Mouse (Mus musculus) heart, postnatal 4 days (tissue): ENCODE results near the gene Avil. TPM values are rescaled to one million over a fixed set of nuclear protein-coding genes. Genes with fewer than 3 reads are reported as not detected.
"Not testable (repeated sequence)": the region's sequence is repeated elsewhere in the genome, so short reads cannot be mapped to it uniquely, and the experiment has no call there.

Source experiments
- DNase-seq: peaks from one replicate; pipeline ENCODE4 v3.0.0; 2021
- microRNA-seq, 2 experiments: library from miRNA; unstranded; fragments of <30 nt; microRNA quantifications; one replicate each; pipeline ENCODE4 v1.2.0; 2021 to 2022
- total RNA-seq, 2 experiments: library from RNA; stranded (reverse); gene quantifications; 2 replicates each; pipeline ENCODE4 v1.2.3; 2021

The Avil gene
- total RNA-seq, 2 experiments from 2014 or later: 0.10 to 0.23 TPM

DNA sequence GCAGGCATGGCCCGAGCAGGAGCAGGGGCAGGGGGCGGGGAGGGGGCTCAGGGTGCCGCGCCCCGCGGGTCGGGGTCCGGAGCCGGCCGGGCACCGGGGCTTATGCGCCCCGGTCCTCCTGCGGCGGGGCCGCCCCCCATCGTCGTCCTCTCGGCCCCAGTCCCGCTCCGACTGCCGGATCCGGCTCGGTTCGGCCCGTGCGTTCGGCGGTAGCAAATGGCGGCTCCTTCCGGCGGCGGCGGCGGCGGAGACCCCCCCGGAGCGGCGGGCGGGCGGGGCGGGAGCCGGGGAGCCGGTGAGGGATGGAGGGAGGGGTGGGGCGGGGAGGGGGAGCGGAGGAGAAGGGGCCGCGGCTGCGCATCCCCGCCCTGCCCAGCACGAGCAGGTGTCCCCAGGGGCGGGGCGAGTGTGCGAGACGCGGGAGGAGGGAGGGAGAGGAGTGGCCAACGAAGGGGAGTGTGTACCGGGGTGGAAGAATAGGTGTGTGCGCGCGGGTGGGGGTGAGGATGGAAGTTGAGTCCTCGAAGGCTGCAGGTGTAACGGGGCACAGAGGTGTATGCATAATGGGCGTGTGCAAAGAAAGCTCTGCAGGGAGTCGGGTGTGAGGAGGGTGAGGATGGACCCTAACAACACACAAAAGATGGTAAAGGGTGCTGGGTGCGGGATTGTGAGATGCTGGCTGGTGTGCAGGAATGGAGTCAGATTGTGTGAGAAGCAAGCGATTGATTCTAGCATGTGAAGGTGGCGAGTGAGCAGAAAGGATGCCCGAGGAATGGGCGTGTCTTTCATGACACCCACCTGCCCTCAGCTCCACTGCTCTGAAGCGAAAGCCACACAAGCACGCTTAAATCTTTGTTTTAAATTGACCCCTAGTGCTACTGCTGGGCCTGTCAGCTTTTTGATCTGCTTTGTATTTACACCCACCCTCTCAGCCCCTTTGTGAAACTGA lies 59.7 kb downstream of the Avil start, which contains the start of gene March9:
Gene March9, minus strand, starts transcription at position 217 of the 949 bp plus-strand sequence.
- peak; percentile 44 for DNase-seq

DNA sequence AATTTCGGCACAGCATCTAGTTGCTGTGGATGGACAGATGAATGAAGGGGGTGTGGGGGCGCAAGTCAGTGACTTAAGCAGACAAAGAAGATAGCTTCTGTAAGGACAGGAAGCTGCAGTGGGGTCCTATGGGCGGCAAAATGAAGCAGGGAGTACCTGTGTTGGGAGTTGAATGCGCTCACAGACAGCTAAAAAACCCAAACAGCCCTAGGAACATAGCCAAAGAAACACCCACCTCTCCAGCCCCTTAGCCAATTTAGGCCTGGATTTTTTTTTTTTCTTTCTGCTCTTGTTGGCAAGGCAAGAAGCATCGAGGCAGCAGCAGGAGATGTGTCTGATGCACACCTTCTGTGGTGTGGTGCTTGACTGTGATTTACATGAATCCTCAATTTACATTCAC lies 60.6 kb downstream of the Avil start:
- DNase-seq: no peak

DNA sequence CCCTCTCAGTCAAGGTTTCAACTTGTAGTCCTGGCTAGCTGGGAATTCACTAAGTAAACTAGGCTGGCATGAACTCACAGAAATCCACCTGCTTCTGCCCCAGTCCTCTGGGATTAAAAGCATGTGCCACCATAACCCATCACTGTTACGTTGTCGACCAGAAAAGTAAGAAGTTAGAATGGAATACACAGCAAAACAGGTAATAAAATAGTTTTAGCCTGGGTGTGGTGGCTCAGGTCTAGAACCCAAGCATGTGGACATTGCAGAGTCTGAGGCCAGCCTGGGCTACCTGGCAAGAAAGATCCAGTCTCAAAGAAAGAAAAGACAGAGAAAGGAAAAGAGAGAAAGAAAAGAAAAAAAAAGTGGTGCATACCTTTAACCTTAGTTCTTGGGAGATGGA lies 61.0 kb downstream of the Avil start:
- no peak for DNase-seq

DNA sequence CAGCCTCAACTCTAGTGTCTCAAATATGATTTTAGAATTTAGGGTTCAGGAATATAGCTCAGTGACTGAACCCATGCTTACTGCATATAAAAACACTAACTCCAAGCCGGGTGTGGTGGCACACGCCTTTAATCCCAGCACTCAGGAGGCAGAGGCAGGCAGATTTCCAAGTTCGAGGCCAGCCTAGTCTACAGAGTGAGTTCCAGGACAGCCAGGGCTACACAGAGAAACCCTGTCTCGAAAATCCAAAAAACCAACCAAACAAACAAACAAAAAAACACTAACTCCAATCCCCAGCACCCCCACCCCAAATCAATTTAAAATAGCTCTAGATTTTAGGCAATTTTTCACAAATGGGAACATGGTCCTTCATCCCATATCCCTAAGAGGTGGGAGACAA lies 61.6 kb downstream of the Avil start:
- not testable (repeated sequence) for DNase-seq

DNA sequence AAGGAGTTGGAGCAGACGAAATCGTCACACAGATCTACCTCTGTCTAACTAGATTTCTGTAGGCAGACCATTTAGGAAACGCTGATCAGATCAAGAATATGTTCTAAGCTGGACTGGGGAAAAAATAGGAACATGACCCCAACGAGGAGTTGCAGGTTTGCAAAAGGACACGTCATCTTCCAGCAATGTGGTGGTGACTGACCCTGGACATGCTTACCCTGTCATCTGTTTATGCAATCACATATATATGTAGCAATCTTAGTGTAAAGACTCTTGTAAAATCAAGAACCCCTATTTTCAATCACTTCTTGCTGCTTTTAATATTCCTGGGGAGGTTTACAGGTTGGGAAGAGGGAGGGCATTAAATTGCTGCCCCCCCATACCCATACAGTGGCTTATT lies 62.0 kb downstream of the Avil start:
- no peak for DNase-seq

DNA sequence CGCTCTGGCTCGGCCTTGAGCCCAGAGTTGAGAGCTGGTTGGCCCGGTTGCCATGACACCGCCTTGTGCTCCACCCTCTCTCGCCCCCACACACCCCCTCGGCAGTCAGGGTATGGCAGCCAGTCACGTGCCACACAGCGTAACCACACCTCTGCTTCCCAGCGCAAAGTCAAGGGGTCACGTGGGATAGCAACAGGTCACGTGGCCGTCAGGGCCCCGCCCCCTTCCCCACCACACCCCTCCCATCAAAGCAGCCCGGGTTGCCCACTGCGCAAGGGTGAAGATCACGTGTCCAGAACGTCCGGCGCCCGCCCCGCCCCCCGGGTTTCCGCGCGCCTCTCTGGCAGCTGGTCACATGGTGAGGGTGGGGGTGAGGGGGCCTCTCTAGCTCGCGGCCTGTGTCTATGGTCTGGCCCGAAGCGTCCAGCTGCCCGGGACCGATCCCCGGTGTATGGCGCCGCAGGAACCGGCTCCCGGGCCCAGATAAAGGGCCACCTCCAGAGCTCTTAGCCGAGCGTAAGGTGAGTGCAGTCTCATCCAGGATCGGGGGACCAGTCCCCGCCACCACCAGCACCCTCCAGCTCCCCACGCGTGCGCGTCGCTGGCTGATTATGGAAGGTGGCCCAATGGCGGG lies 62.8 kb downstream of the Avil start, which contains the start of gene Cdk4:
Gene Cdk4, plus strand, starts transcription at position 296 of the 634 bp plus-strand sequence.
- peak; percentile 99 for DNase-seq

DNA sequence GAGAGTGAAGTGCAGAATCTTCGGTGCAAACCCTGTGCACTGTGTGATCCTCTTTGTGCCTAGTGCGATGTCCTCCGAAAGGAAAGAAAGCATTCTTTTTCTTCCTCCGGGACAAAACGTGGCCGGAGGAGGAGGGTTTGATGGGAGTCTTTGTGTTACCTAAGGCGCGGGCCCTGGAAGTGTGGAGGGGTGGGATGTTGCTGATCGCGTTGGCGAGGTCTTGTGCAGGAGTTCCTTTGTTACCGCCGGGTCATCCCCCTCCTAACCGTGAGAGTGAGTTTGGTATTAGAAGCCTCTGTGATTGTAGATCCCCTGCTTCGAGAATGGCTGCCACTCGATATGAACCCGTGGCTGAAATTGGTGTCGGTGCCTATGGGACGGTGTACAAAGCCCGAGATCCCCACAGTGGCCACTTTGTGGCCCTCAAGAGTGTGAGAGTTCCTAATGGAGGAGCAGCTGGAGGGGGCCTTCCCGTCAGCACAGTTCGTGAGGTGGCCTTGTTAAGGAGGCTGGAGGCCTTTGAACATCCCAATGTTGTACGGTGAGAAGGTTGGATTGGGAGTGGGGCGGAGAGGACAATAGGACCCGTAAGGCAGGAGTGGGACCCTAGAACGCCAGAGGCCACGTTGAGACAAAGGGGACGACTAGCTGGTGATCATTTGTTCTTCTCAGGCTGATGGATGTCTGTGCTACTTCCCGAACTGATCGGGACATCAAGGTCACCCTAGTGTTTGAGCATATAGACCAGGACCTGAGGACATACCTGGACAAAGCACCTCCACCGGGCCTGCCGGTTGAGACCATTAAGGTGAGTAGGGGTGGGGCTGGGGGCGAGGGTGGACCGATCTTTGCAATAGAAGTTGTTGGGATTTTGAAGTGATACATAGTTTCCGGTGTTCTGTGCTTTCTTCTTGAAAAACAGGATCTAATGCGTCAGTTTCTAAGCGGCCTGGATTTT lies 63.7 kb downstream of the Avil start:
- DNase-seq: no peak

DNA sequence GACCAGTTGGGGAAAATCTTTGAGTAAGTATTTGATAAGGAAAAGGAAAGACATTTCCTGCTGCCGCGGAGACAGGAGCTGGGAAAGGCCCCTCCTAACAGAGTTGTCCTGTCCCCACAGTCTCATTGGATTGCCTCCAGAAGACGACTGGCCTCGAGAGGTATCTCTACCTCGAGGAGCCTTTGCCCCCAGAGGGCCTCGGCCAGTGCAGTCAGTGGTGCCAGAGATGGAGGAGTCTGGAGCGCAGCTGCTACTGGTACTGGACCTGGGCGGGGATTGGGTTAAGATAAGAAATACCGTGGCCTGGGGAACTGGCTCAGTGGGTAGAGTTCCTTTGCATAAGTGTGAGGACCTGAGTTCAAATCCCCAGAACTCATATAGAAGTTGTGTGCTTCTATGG lies 65.5 kb downstream of the Avil start:
- no peak for DNase-seq

DNA sequence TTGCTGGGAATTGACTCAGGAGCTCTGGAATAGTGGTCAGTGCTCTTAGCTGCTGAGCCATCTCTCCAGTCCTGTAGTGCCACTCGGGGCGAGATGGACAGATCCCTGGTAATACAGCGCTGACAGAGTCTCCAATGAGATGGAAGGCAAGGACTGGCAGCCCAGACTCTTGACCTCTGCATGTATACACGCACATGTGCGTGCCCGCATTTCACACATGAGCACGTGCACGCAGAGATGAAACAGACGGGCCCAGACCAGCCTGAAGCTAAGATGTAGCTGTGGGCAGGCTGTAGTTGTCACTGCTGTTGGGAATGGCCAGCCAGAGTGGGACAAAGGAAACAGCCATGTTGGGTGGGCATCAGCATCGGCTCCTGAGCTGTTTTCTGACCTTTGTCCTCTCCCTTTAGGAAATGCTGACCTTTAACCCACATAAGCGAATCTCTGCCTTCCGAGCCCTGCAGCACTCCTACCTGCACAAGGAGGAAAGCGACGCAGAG lies 66.1 kb downstream of the Avil start:
- DNase-seq: no peak

DNA sequence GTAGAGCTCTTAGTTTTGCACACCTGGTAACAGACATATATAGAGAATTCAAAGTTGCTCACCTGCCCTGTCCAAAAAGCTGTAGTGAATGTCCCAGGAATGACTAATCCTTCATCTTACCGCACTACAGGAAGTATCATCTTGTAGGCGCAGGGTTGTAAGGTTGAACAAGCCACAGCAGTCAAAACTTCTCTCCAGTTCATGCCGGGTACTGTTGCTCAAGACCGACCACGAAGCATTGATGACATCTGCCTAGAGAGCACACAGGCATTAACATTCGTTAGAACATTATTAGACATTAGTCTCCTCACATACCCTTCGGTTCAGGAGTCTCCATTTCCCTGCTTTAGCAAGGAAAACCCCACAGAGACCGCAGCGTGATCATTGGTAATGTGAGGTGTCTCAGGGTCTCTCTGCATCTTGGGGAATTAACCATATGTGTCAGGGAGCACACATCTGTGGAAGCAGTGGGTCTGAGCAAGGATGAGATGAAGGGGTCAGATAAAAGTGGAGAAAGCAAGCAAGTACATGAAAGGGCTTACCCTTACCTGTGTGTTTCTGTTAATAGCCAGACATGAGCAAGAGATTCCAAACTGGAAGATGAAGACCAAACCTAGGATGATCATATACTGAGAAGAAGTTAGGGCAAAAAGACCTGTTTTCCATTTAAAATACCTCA lies 68.0 kb downstream of the Avil start:
- DNase-seq: no peak

DNA sequence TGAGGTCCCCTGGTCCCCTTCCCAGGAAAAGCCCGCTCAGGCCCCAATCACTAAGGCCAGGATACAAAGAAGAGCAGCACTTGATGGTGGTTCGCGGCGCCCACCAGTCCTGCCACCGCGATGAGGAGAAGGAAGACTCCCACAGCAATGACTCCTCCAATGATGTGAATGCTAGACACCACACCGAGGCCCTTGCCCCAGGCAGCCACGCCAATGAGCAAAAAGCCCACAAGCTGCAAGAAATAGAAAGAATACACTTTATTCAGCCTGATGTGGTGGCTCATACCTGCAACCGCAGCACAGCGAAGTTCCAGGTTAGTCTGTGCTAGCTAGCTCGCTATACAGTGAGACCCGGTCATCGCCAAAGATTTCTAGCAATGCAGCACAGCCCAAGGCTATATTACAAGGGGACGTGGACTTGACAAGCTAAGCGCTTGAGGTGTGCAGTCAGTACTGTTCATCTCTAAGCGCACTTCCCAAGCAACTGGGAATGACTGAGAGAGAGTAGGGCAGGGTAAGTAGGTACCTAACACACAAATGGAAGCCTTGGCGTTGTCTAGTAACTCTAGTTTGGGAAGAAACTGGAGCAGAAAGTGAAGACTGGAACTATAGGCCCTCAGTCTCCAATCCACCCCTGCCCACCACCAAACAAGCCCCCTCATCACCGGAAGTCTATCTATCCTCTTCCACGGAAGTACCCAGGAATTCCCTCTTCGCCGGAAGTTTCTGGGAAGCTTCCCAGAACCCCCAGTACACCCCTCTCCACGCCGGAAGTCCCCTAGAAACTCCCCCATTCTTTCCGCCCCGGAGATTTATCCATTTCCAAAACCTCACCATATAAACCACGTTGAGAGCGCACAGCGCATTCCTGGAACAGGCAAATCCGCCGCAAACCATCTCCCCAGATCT lies 69.0 kb downstream of the Avil start:
- DNase-seq: no peak

Small RNA genes lying within 50 kb of the gene (microRNA-seq; reads per million reads assigned to microRNA genes)
- 25.0 to 104 reads per million in 2 experiments for gene Mir26a-2
- gene Mir546: 0.69 to 1.0 reads per million in 2 experiments

Other genes with a start within 250 kb of the Avil start
- 1 to 10 TPM; 3.7 to 3.9 TPM for gene Atp23, start 99.4 kb upstream of the Avil start, total RNA-seq
- gene Ctdsp2, start 22.0 kb upstream of the Avil start, total RNA-seq: 100 to 1,000 TPM; 132 to 136 TPM
- 10 to 100 TPM; 65.1 to 68.0 TPM for gene Tsfm, start 30.1 kb downstream of the Avil start, total RNA-seq
- gene Mettl1, start 40.7 kb downstream of the Avil start, total RNA-seq: 10 to 100 TPM; 11.5 TPM
- under 1 TPM; 0.18 to 0.29 TPM for gene Eef1akmt3, start 40.8 kb downstream of the Avil start, total RNA-seq
- gene Cyp27b1, start 47.5 kb downstream of the Avil start, total RNA-seq: under 1 TPM in 1 of 2 experiments, not detected in 1; 0.45 TPM
- 1 to 10 TPM; 1.7 to 1.8 TPM for gene March9, start 59.5 kb downstream of the Avil start, total RNA-seq
- gene Cdk4, start 62.8 kb downstream of the Avil start, total RNA-seq: 100 to 1,000 TPM; 289 to 314 TPM
- 10 to 100 TPM; 49.2 to 49.7 TPM for gene Tspan31, start 69.6 kb downstream of the Avil start, total RNA-seq
- gene Agap2, start 74.6 kb downstream of the Avil start, total RNA-seq: 1 to 10 TPM; 2.1 to 2.8 TPM
- 10 to 100 TPM; 33.0 to 35.4 TPM for gene Os9, start 120.4 kb downstream of the Avil start, total RNA-seq
- gene B4galnt1, start 164.5 kb downstream of the Avil start, total RNA-seq: 1 to 10 TPM; 2.2 to 2.7 TPM
- gene Slc26a10, start 179.9 kb downstream of the Avil start, total RNA-seq: 10 to 100 TPM; 25.7 to 31.8 TPM
- gene Arhgef25, start 189.4 kb downstream of the Avil start, total RNA-seq: 10 to 100 TPM; 19.9 to 21.0 TPM
- gene Dtx3, start 195.0 kb downstream of the Avil start, total RNA-seq: 10 to 100 TPM; 50.0 to 53.8 TPM
- gene Pip4k2c, start 210.9 kb downstream of the Avil start, total RNA-seq: 10 to 100 TPM; 25.7 to 26.6 TPM